Mouse (Mus musculus): Measurements from ENCODE around the gene Naaladl2. TPM values are rescaled to one million over a fixed set of nuclear protein-coding genes. Genes with fewer than 3 reads are reported as not detected.

The Naaladl2 gene
- total and polyA plus RNA-seq, 3 experiments, result 0.05 TPM; not detected in 2

DNA sequence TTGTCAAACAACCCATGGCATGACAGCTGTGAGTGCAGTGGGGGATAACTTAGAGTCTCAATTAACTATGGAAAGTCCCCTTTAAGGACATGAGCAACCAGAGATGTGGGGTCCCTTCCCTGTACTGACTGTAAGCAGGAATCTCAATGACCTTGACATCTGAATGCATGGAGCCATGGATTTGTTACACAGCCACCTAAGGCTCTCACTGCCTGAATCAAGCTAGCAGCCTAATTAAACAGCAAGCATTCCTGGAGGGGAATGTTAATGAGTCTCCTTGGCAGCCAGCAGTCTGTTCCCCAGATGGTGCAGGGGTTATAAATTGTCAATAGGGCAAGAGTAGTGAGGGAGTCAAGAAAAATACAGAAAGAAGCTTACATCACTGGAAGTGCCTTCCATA is 538.6 kb downstream of the Naaladl2 start:
- Histone ChIP-seq H3K4me1 (ENCODE audit: insufficient read depth, low read depth, low read length) (no peaks in the 10 kb centered on the region), H3K9me3 (replicated peaks) (no peaks in the 10 kb centered on the region), H3K36me3 (replicated peaks) (no peaks in the 10 kb centered on the region), H3K27me3 (ENCODE audit: insufficient read depth, low read length) (no peaks in the 10 kb centered on the region), H3K4me3 (ENCODE audit: low read depth, low read length) (no peak overlapping the region)
- no peak for ATAC-seq (ENCODE audit: extremely low read depth, insufficient number of reproducible peaks, low FRiP score, poor library complexity, severe bottlenecking)
- DNase-seq (ENCODE audit: low spot score), result no peak
- TF ChIP-seq TAL1 (conservative IDR thresholded peaks at IDR 0.05; ENCODE audit: low read depth, low read length), result no peak
- no peak for TF ChIP-seq POLR2AphosphoS5 (IDR thresholded peaks at IDR 0.05; ENCODE audit: insufficient replicate concordance, low read depth, low read length)
- TF ChIP-seq GATA2 (IDR thresholded peaks at IDR 0.05; ENCODE audit: borderline replicate concordance, low read depth, low read length), result no peak
- TF ChIP-seq CTCF (IDR thresholded peaks at IDR 0.05; ENCODE audit: low read depth, low read length), result no peak
- no peak for TF ChIP-seq GATA1 (IDR thresholded peaks at IDR 0.05; ENCODE audit: borderline replicate concordance, low read length)

GRCm38 (mm10) chr3:24604791-24605320 is 539.2 kb downstream of the Naaladl2 start:
- ATAC-seq (ENCODE audit: extremely low read depth, insufficient number of reproducible peaks, low FRiP score, poor library complexity, severe bottlenecking) (no peak), DNase-seq (ENCODE audit: low spot score) (no peak)
- Histone ChIP-seq H3K9me3 (replicated peaks) (no peaks in the 10 kb centered on the region), H3K27me3 (ENCODE audit: insufficient read depth, low read length) (no peaks in the 10 kb centered on the region), H3K36me3 (replicated peaks) (no peaks in the 10 kb centered on the region), H3K4me3 (ENCODE audit: low read depth, low read length) (no peak overlapping the region), H3K4me1 (ENCODE audit: insufficient read depth, low read depth, low read length) (no peaks in the 10 kb centered on the region)
- TF ChIP-seq CTCF (IDR thresholded peaks at IDR 0.05; ENCODE audit: low read depth, low read length) (no peak), GATA1 (IDR thresholded peaks at IDR 0.05; ENCODE audit: borderline replicate concordance, low read length) (no peak), POLR2AphosphoS5 (IDR thresholded peaks at IDR 0.05; ENCODE audit: insufficient replicate concordance, low read depth, low read length) (no peak), TAL1 (conservative IDR thresholded peaks at IDR 0.05; ENCODE audit: low read depth, low read length) (no peak), GATA2 (IDR thresholded peaks at IDR 0.05; ENCODE audit: borderline replicate concordance, low read depth, low read length) (no peak)

DNA sequence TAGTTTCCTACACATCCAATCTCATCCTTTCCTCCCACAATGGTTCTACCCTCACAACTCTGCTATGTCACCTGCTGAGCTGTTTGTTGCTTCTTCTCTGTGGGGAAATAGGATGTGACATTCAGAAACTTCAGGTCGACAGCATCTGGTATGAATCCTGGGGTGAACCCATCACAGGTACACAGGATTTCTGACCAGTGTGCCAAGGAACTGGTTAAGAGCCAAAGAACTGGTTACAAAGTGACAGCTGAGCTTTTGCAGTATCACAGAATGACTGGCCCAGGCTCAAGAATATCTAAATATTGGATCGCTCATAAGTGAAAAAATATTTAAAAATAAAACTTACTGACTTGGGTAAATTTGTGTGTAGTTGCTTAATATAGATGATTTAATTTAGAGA is 548.6 kb downstream of the Naaladl2 start:
- Histone ChIP-seq H3K4me3 (ENCODE audit: low read depth, low read length) (no peak overlapping the region), H3K4me1 (ENCODE audit: insufficient read depth, low read depth, low read length) (no peaks in the 10 kb centered on the region), H3K27me3 (ENCODE audit: insufficient read depth, low read length) (no peaks in the 10 kb centered on the region), H3K36me3 (replicated peaks) (no peaks in the 10 kb centered on the region), H3K9me3 (replicated peaks) (no peaks in the 10 kb centered on the region)
- DNase-seq (ENCODE audit: low spot score) (no peak), ATAC-seq (ENCODE audit: extremely low read depth, insufficient number of reproducible peaks, low FRiP score, poor library complexity, severe bottlenecking) (no peak)
- TF ChIP-seq GATA2 (IDR thresholded peaks at IDR 0.05; ENCODE audit: borderline replicate concordance, low read depth, low read length) (no peak), TAL1 (conservative IDR thresholded peaks at IDR 0.05; ENCODE audit: low read depth, low read length) (no peak), CTCF (IDR thresholded peaks at IDR 0.05; ENCODE audit: low read depth, low read length) (no peak), GATA1 (IDR thresholded peaks at IDR 0.05; ENCODE audit: borderline replicate concordance, low read length) (no peak), POLR2AphosphoS5 (IDR thresholded peaks at IDR 0.05; ENCODE audit: insufficient replicate concordance, low read depth, low read length) (no peak)

DNA sequence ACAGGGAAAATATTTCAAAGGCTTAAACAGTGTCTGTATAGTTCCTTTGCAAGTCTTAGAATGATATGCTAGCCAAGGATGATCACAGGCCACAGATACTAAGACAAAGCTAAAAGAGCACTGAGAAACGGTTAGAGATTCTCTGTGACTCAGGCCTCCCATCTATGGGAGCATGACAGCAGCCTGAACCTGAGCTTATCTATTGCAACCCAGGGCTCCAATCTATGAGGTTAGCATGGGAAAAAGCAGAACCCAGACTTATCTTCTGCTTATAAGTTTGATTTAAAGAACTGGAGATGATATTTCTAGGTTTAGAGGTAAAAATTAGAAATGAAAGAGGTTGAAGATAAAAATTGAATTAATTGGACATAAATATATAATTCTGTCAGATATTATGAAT is 587.4 kb downstream of the Naaladl2 start:
- DNase-seq (ENCODE audit: low spot score), result no peak
- no peaks in the 10 kb centered on the region for H3K9me3 ChIP-seq (replicated peaks)
- TF ChIP-seq TAL1 (conservative IDR thresholded peaks at IDR 0.05; ENCODE audit: low read depth, low read length), result no peak
- no peak for TF ChIP-seq GATA1 (IDR thresholded peaks at IDR 0.05; ENCODE audit: borderline replicate concordance, low read length)
- no peak for TF ChIP-seq CTCF (IDR thresholded peaks at IDR 0.05; ENCODE audit: low read depth, low read length)
- TF ChIP-seq GATA2 (IDR thresholded peaks at IDR 0.05; ENCODE audit: borderline replicate concordance, low read depth, low read length), result no peak
- TF ChIP-seq POLR2AphosphoS5 (IDR thresholded peaks at IDR 0.05; ENCODE audit: insufficient replicate concordance, low read depth, low read length), result no peak
- H3K4me3 ChIP-seq (ENCODE audit: low read depth, low read length), result no peak overlapping the region
- no peaks in the 10 kb centered on the region for H3K36me3 ChIP-seq (replicated peaks)
- H3K4me1 ChIP-seq (ENCODE audit: insufficient read depth, low read depth, low read length), result no peaks in the 10 kb centered on the region
- no peak for ATAC-seq (ENCODE audit: extremely low read depth, insufficient number of reproducible peaks, low FRiP score, poor library complexity, severe bottlenecking)
- 0 out of 2 replicates have a peak, but pooled peaks cover 2% of the 10 kb centered on the region for H3K27me3 ChIP-seq (ENCODE audit: insufficient read depth, low read length)

- DNase-seq (ENCODE audit: low spot score), result no peak
Measured at GRCm38 (mm10) chr3:24553701-24554100, 590.4 kb downstream of the Naaladl2 start.

DNA sequence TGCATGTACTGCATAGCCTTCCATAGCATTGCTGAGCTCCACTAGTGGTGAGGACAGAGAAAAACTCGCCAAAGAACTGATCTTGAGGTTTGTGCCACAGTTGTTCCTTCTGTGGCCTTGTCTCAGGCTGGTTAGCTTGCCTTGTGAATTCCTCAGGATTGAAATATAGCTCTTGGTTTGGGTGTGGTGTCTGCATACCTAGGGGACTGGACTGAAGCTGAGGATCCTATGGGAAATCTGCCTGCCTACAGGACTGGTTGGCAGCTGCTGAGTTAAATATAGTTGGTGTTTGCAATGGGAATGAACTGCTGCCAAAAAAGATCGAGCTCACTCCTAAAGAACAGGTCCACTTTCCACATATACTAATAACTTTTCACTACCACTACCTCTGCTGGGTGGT is 591.4 kb downstream of the Naaladl2 start:
- ATAC-seq (ENCODE audit: extremely low read depth, insufficient number of reproducible peaks, low FRiP score, poor library complexity, severe bottlenecking) (no peak), DNase-seq (ENCODE audit: low spot score) (no peak)
- no peaks in the 10 kb centered on the region for H3K36me3 ChIP-seq (replicated peaks)
- no peak overlapping the region for H3K4me3 ChIP-seq (ENCODE audit: low read depth, low read length)
- no peak for TF ChIP-seq GATA1 (IDR thresholded peaks at IDR 0.05; ENCODE audit: borderline replicate concordance, low read length)
- no peak for TF ChIP-seq GATA2 (IDR thresholded peaks at IDR 0.05; ENCODE audit: borderline replicate concordance, low read depth, low read length)
- TF ChIP-seq POLR2AphosphoS5 (IDR thresholded peaks at IDR 0.05; ENCODE audit: insufficient replicate concordance, low read depth, low read length), result no peak
- no peak for TF ChIP-seq TAL1 (conservative IDR thresholded peaks at IDR 0.05; ENCODE audit: low read depth, low read length)
- TF ChIP-seq CTCF (IDR thresholded peaks at IDR 0.05; ENCODE audit: low read depth, low read length), result no peak
- 0 out of 2 replicates have a peak, but pooled peaks cover 2% of the 10 kb centered on the region for H3K27me3 ChIP-seq (ENCODE audit: insufficient read depth, low read length)
- no peaks in the 10 kb centered on the region for H3K9me3 ChIP-seq (replicated peaks)
- H3K4me1 ChIP-seq (ENCODE audit: insufficient read depth, low read depth, low read length), result no peaks in the 10 kb centered on the region

More at GRCm38 (mm10) chr3:24553701-24554100, 590.4 kb downstream of the Naaladl2 start:
- H3K36me3 ChIP-seq (replicated peaks), result no peaks in the 10 kb centered on the region
- no peak overlapping the region for H3K4me3 ChIP-seq (ENCODE audit: low read depth, low read length)
- H3K4me1 ChIP-seq (ENCODE audit: insufficient read depth, low read depth, low read length), result no peaks in the 10 kb centered on the region
- TF ChIP-seq POLR2AphosphoS5 (IDR thresholded peaks at IDR 0.05; ENCODE audit: insufficient replicate concordance, low read depth, low read length), result no peak
- no peak for TF ChIP-seq TAL1 (conservative IDR thresholded peaks at IDR 0.05; ENCODE audit: low read depth, low read length)
- no peak for TF ChIP-seq GATA2 (IDR thresholded peaks at IDR 0.05; ENCODE audit: borderline replicate concordance, low read depth, low read length)
- ATAC-seq (ENCODE audit: extremely low read depth, insufficient number of reproducible peaks, low FRiP score, poor library complexity, severe bottlenecking), result no peak
- H3K27me3 ChIP-seq (ENCODE audit: insufficient read depth, low read length), result 0 out of 2 replicates have a peak, but pooled peaks cover 2% of the 10 kb centered on the region
- H3K9me3 ChIP-seq (replicated peaks), result no peaks in the 10 kb centered on the region

All from G1E (cell line).